Mouse (Mus musculus) kidney, adult 2 months (tissue): Measurements from ENCODE around the gene Rhoj.

Experiments used
- CTCF ChIP-seq: fragments of 200-500 bp; conservative IDR thresholded peaks from 2 replicates; pipeline ENCODE4 v1.5.1; 2011; ENCODE audit warnings: low read depth, mild to moderate bottlenecking, control low read depth, low read length, moderate library complexity, mixed read lengths; ENCODE audit not compliant: insufficient read depth, insufficient read length
- POLR2A ChIP-seq: fragments of 200-500 bp; IDR thresholded peaks from one replicate; pipeline ENCODE4 v1.6.1; 2011; ENCODE audit warnings: low read depth, low read length, control low read depth

DNA sequence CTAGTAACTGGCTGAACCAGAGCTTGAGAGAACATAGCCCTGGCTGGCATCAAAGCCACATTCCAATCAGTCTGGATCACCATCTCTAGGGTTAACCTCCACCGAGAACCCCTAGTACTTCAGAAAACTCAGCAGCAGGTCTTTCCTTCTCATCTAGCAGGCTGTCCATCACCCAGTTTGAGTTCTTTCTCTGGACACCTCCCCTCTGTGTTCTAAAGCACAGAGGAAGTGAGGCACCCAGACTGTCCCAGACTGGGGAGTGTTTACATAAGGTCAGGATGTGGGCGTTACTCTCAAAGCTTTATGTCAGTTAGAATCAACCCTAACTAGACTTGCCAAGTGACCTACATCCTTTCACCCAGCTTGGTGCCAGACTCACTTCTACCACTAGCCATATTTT is 24.9 kb upstream of the Rhoj start:
- no peak for TF ChIP-seq POLR2A
- no peak for TF ChIP-seq CTCF
